Mouse (Mus musculus) heart, postnatal 0 days (tissue): Measurements from ENCODE around the gene Olfr313.

ENCODE experiments used
- CTCF ChIP-seq: IDR thresholded peaks from 2 replicates; pipeline ENCODE4 v1.5.1; 2016; ENCODE audit warnings: antibody characterized with exemption, control low read depth, low read depth
- EP300 ChIP-seq: IDR thresholded peaks from 2 replicates; pipeline ENCODE4 v1.6.1; 2016; ENCODE audit warnings: antibody characterized with exemption, low read depth

- TF ChIP-seq CTCF (no peak), EP300 (no peak)
Measured at GRCm38 (mm10) chr11:58847636-58848035, 32.8 kb downstream of the Olfr313 start.
